Mouse (Mus musculus) hindbrain, embryonic 14.5 days (tissue): ENCODE measurements around the gene Klhdc3. TPM values are rescaled to one million over a fixed set of nuclear protein-coding genes. Genes with fewer than 3 reads are reported as not detected.

Experiments used
- ATAC-seq: fragments of 200-750 bp; cut with Nextera tagmentation; 2 replicates; pipeline ENCODE4 v1.8.0; 2017; ENCODE audit warnings: moderate number of reproducible peaks, mild to moderate bottlenecking, moderate TSS enrichment, moderate library complexity; ENCODE audit not compliant: low FRiP score
- DNase-seq: peaks from one replicate; pipeline ENCODE4 v3.0.0-alpha.2; 2015; ENCODE audit warnings: low spot score
- H3K27ac ChIP-seq: fragments of 300-500 bp; sonication (generic); 2 replicates; pipeline ENCODE4 v1.5.1; 2014; ENCODE audit warnings: mild to moderate bottlenecking, moderate library complexity
- H3K27me3 ChIP-seq: fragments of 300-500 bp; sonication (generic); 2 replicates; pipeline ENCODE4 v1.6.1; 2014; ENCODE audit warnings: mild to moderate bottlenecking, low read length, mixed read lengths; ENCODE audit not compliant: control insufficient read depth, insufficient read depth
- H3K36me3 ChIP-seq: fragments of 300-500 bp; sonication (generic); replicated peaks from 2 replicates; pipeline ENCODE4 v1.6.1; 2014; ENCODE audit not compliant: control insufficient read depth, insufficient read depth
- H3K4me1 ChIP-seq: fragments of 300-500 bp; sonication (generic); replicated peaks from 2 replicates; pipeline ENCODE4 v1.6.1; 2014; ENCODE audit warnings: antibody characterized with exemption, low read length, mixed read lengths; ENCODE audit not compliant: control insufficient read depth, insufficient read depth
- H3K4me2 ChIP-seq: fragments of 300-500 bp; sonication (generic); replicated peaks from 2 replicates; pipeline ENCODE4 v1.6.1; 2014; ENCODE audit warnings: mild to moderate bottlenecking, moderate library complexity
- H3K4me3 ChIP-seq: fragments of 300-500 bp; sonication (generic); replicated peaks from 2 replicates; pipeline ENCODE4 v1.5.1; 2014; ENCODE audit warnings: mild to moderate bottlenecking, low read length
- H3K9ac ChIP-seq: fragments of 300-500 bp; sonication (generic); 2 replicates; pipeline ENCODE4 v1.6.1; 2014
- H3K9me3 ChIP-seq: fragments of 300-500 bp; sonication (generic); 2 replicates; pipeline ENCODE4 v1.6.1; 2016; ENCODE audit warnings: low read length; ENCODE audit not compliant: control insufficient read depth
- WGBS: fragments of 180-500 bp; shearing (Covaris S2); extraction: QIAGEN DNeasy Blood & Tissue Kit; methylation state at CpG from one replicate; pipeline ENCODE4 v1.1.7; 2014; 5-methylcytosine and 5-hydroxymethylcytosine counted together
- polyA plus RNA-seq: library from polyadenylated mRNA; unstranded; fragments of >200 nt; fragmentation: Nextera tagmentation; extraction: Ambion mirVana; gene quantifications from 2 replicates; pipeline ENCODE4 v1.2.1, GENCODE M21; 2014

The Klhdc3 gene
- 154 and 155 TPM in 2 replicates for polyA plus RNA-seq

GRCm38 (mm10) chr17:46680760-46681373, at the start of gene Klhdc3:
Gene Klhdc3 (minus strand): TSS chr17:46680914.
- peak; percentile 96 for DNase-seq
- Histone ChIP-seq H3K4me1 (peaks cover 22% of the 10 kb centered on the region), H3K36me3 (peaks cover 55% of the 10 kb centered on the region), H3K27ac (peak within 1 kb of the TSS; percentile 84), H3K4me2 (peak within 1 kb of the TSS; percentile 91), H3K4me3 (peak within 1 kb of the TSS; percentile 91), H3K27me3 (no peaks in the 10 kb centered on the region), H3K9ac (peak within 1 kb of the TSS; percentile 75), H3K9me3 (no peaks in the 10 kb centered on the region)
- under 1% methylated on average over 49 of the region's 49 CpGs for WGBS
- ATAC-seq, result peak; percentile 97

- Histone ChIP-seq H3K27me3 (0 out of 2 replicates have a peak, but pooled peaks cover 5% of the 10 kb centered on the region), H3K36me3 (peaks cover 7% of the 10 kb centered on the region; the same call in 1 of the 2 replicates), H3K9me3 (no peaks in the 10 kb centered on the region), H3K4me1 (no peaks in the 10 kb centered on the region), H3K4me2 (0 out of 2 replicates have a peak within 1 kb of the TSS, but pooled peaks have one; percentile 7), H3K27ac (no peak within 1 kb of the TSS), H3K4me3 (no peak within 1 kb of the TSS), H3K9ac (0 out of 2 replicates have a peak within 1 kb of the TSS, but pooled peaks have one; percentile 8)
- WGBS, result 20% methylated on average over 24 of the region's 24 CpGs
- ATAC-seq (peak; percentile 26; the same call in 1 of the 2 replicates), DNase-seq (no peak)
Observed at GRCm38 (mm10) chr17:46728904-46729318, 48.2 kb upstream of the Klhdc3 start, which contains the start of gene Gnmt. Gene Gnmt (minus strand): TSS chr17:46729168.

GRCm38 (mm10) chr17:46728496-46728895, 47.8 kb upstream of the Klhdc3 start:
- H3K9ac ChIP-seq, result no peak overlapping the region
- H3K9me3 ChIP-seq, result no peaks in the 10 kb centered on the region
- WGBS, result 48% methylated on average over 11 of the region's 11 CpGs
- H3K27me3 ChIP-seq, result 0 out of 2 replicates have a peak, but pooled peaks cover 5% of the 10 kb centered on the region
- H3K36me3 ChIP-seq, result peaks cover 7% of the 10 kb centered on the region; the same call in 1 of the 2 replicates
- no peak overlapping the region for H3K4me3 ChIP-seq
- H3K27ac ChIP-seq, result no peak overlapping the region
- H3K4me1 ChIP-seq, result no peaks in the 10 kb centered on the region
- ATAC-seq, result 0 out of 2 replicates have a peak, but pooled peaks have one; percentile 4
- DNase-seq, result no peak
- no peak overlapping the region for H3K4me2 ChIP-seq

GRCm38 (mm10) chr17:46728021-46728420, 47.3 kb upstream of the Klhdc3 start:
- H3K4me1 ChIP-seq, result no peaks in the 10 kb centered on the region
- no peak overlapping the region for H3K9ac ChIP-seq
- no peaks in the 10 kb centered on the region for H3K9me3 ChIP-seq
- ATAC-seq (no peak), DNase-seq (no peak)
- no peak overlapping the region for H3K4me2 ChIP-seq
- WGBS, result 36% methylated on average over 6 of the region's 6 CpGs
- H3K27ac ChIP-seq, result no peak overlapping the region
- no peak overlapping the region for H3K4me3 ChIP-seq
- H3K27me3 ChIP-seq, result 0 out of 2 replicates have a peak, but pooled peaks cover 5% of the 10 kb centered on the region
- H3K36me3 ChIP-seq, result peaks cover 12% of the 10 kb centered on the region

- no peak overlapping the region for H3K9ac ChIP-seq
- 91% methylated on average over 11 of the region's 11 CpGs for WGBS
- no peak overlapping the region for H3K4me3 ChIP-seq
- DNase-seq (no peak), ATAC-seq (no peak)
- H3K27me3 ChIP-seq, result 0 out of 2 replicates have a peak, but pooled peaks cover 5% of the 10 kb centered on the region
- no peak overlapping the region for H3K4me2 ChIP-seq
- peaks cover 16% of the 10 kb centered on the region for H3K36me3 ChIP-seq
- H3K9me3 ChIP-seq, result no peaks in the 10 kb centered on the region
- H3K27ac ChIP-seq, result no peak overlapping the region
- no peaks in the 10 kb centered on the region for H3K4me1 ChIP-seq
Observed at GRCm38 (mm10) chr17:46727271-46727670, 46.6 kb upstream of the Klhdc3 start.

GRCm38 (mm10) chr17:46725731-46726645, 45.3 kb upstream of the Klhdc3 start:
- Histone ChIP-seq H3K27ac (no peak overlapping the region), H3K4me2 (no peak overlapping the region), H3K9me3 (no peaks in the 10 kb centered on the region), H3K4me3 (no peak overlapping the region), H3K36me3 (peaks cover 28% of the 10 kb centered on the region), H3K27me3 (0 out of 2 replicates have a peak, but pooled peaks cover 5% of the 10 kb centered on the region), H3K9ac (no peak overlapping the region), H3K4me1 (no peaks in the 10 kb centered on the region)
- no peak for DNase-seq
- no peak for ATAC-seq
- WGBS, result 93% methylated on average over 26 of the region's 26 CpGs

- 0 out of 2 replicates have a peak, but pooled peaks cover 5% of the 10 kb centered on the region for H3K27me3 ChIP-seq
- no peak overlapping the region for H3K4me2 ChIP-seq
- H3K36me3 ChIP-seq, result peaks cover 34% of the 10 kb centered on the region
- no peaks in the 10 kb centered on the region for H3K9me3 ChIP-seq
- DNase-seq (no peak), ATAC-seq (0 out of 2 replicates have a peak, but pooled peaks have one; percentile 21)
- no peak overlapping the region for H3K9ac ChIP-seq
- no peaks in the 10 kb centered on the region for H3K4me1 ChIP-seq
- 49% methylated on average over 9 of the region's 9 CpGs for WGBS
- no peak overlapping the region for H3K4me3 ChIP-seq
- no peak overlapping the region for H3K27ac ChIP-seq
Observed at GRCm38 (mm10) chr17:46725273-46725672, 44.6 kb upstream of the Klhdc3 start.

GRCm38 (mm10) chr17:46724477-46725084, 43.9 kb upstream of the Klhdc3 start:
- ATAC-seq (no peak), DNase-seq (no peak)
- Histone ChIP-seq H3K9me3 (no peaks in the 10 kb centered on the region), H3K36me3 (peaks cover 37% of the 10 kb centered on the region), H3K4me2 (no peak overlapping the region), H3K27ac (no peak overlapping the region), H3K9ac (no peak overlapping the region), H3K4me1 (no peaks in the 10 kb centered on the region), H3K4me3 (no peak overlapping the region), H3K27me3 (0 out of 2 replicates have a peak, but pooled peaks cover 5% of the 10 kb centered on the region)
- WGBS, result 87% methylated on average over 20 of the region's 20 CpGs
